Mouse (Mus musculus) embryonic facial prominence, embryonic 11.5 days (tissue): ENCODE measurements around the gene Ddit4. TPM values are rescaled to one million over a fixed set of nuclear protein-coding genes. Genes with fewer than 3 reads are reported as not detected.

Experiments
- ATAC-seq: fragments of 200-750 bp; cut with Nextera tagmentation; replicated peaks from 2 replicates; pipeline ENCODE4 v1.8.0; 2017; ENCODE audit warnings: low read depth; ENCODE audit not compliant: insufficient number of reproducible peaks, low FRiP score, low TSS enrichment
- DNase-seq: peaks from one replicate; pipeline ENCODE4 v3.0.0-alpha.2; 2015; ENCODE audit warnings: low spot score
- H3K27ac ChIP-seq: fragments of 300-500 bp; sonication (generic); replicated peaks from 2 replicates; pipeline ENCODE4 v1.5.1; 2014; ENCODE audit warnings: mild to moderate bottlenecking, low read depth, low read length, control low read depth
- H3K27me3 ChIP-seq: fragments of 300-500 bp; sonication (generic); 2 replicates; pipeline ENCODE4 v1.6.1; 2014; ENCODE audit warnings: mild to moderate bottlenecking, low read length, moderate library complexity, mixed read lengths; ENCODE audit not compliant: control insufficient read depth, insufficient read depth
- H3K36me3 ChIP-seq: fragments of 300-500 bp; sonication (generic); replicated peaks from 2 replicates; pipeline ENCODE4 v1.6.1; 2014; ENCODE audit warnings: low read depth, mild to moderate bottlenecking, low read length, moderate library complexity, mixed read lengths; ENCODE audit not compliant: control insufficient read depth, insufficient read depth
- H3K4me1 ChIP-seq: fragments of 300-500 bp; sonication (generic); 2 replicates; pipeline ENCODE4 v1.6.1; 2014; ENCODE audit warnings: low read length, mixed read lengths; ENCODE audit not compliant: control insufficient read depth, insufficient read depth
- H3K4me2 ChIP-seq: fragments of 300-500 bp; sonication (generic); 2 replicates; pipeline ENCODE4 v1.6.1; 2014; ENCODE audit warnings: low read depth, mild to moderate bottlenecking, control low read depth, low read length, moderate library complexity
- H3K4me3 ChIP-seq: fragments of 300-500 bp; sonication (generic); 2 replicates; pipeline ENCODE4 v1.5.1; 2014; ENCODE audit warnings: low read depth, low read length, control low read depth
- H3K9ac ChIP-seq: fragments of 300-500 bp; sonication (generic); replicated peaks from 2 replicates; pipeline ENCODE4 v1.6.1; 2014; ENCODE audit warnings: mild to moderate bottlenecking, control low read depth, low read length
- H3K9me3 ChIP-seq: fragments of 300-500 bp; sonication (generic); replicated peaks from 2 replicates; pipeline ENCODE4 v1.6.1; 2016; ENCODE audit warnings: mild to moderate bottlenecking, low read length, inconsistent platforms, mixed read lengths; ENCODE audit not compliant: control insufficient read depth
- WGBS: fragments of 180-500 bp; shearing (Covaris S2); extraction: QIAGEN DNeasy Blood & Tissue Kit; methylation state at CpG from one replicate; pipeline ENCODE4 v1.1.7; 2014; 5-methylcytosine and 5-hydroxymethylcytosine counted together
- polyA plus RNA-seq: library from polyadenylated mRNA; unstranded; fragments of >200 nt; fragmentation: Nextera tagmentation; extraction: Ambion mirVana; gene quantifications from 2 replicates; pipeline ENCODE4 v1.2.1, GENCODE M21; 2014

The Ddit4 gene
- polyA plus RNA-seq, 1 experiment from 2014 or later, result 6.3 TPM

GRCm38 (mm10) chr10:59977141-59977540 is 25.5 kb upstream of the Ddit4 start:
- Histone ChIP-seq H3K36me3 (no peaks in the 10 kb centered on the region), H3K27me3 (no peaks in the 10 kb centered on the region), H3K27ac (no peak overlapping the region), H3K9me3 (no peaks in the 10 kb centered on the region), H3K9ac (no peak overlapping the region), H3K4me1 (no peaks in the 10 kb centered on the region; the same call in 1 of the 2 replicates), H3K4me3 (no peak overlapping the region), H3K4me2 (no peak overlapping the region)
- no peak for DNase-seq
- WGBS, result 53% methylated on average over 2 of the region's 4 CpGs
- no peak for ATAC-seq

- DNase-seq, result no peak
- no peak for ATAC-seq
Measured at GRCm38 (mm10) chr10:59974786-59975185, 23.2 kb upstream of the Ddit4 start.

GRCm38 (mm10) chr10:59974191-59974664 is 22.6 kb upstream of the Ddit4 start:
- 0 out of 2 replicates have a peak, but pooled peaks have one; percentile 6 for ATAC-seq
- Histone ChIP-seq H3K36me3 (no peaks in the 10 kb centered on the region), H3K27me3 (no peaks in the 10 kb centered on the region), H3K4me1 (peaks cover 4% of the 10 kb centered on the region), H3K27ac (peak overlapping the region; percentile 44; the same call in 1 of the 2 replicates), H3K9ac (peak overlapping the region; percentile 34), H3K4me3 (no peak overlapping the region), H3K9me3 (no peaks in the 10 kb centered on the region), H3K4me2 (peak overlapping the region; percentile 14; the same call in 1 of the 2 replicates)
- 10% methylated on average over 6 of the region's 6 CpGs for WGBS
- peak; percentile 67 for DNase-seq

More at GRCm38 (mm10) chr10:59974786-59975185, 23.2 kb upstream of the Ddit4 start:
- Histone ChIP-seq H3K9ac (no peak overlapping the region; the same call in 1 of the 2 replicates), H3K27me3 (no peaks in the 10 kb centered on the region), H3K4me3 (no peak overlapping the region), H3K4me2 (peak overlapping the region; percentile 14; the same call in 1 of the 2 replicates), H3K4me1 (peaks cover 4% of the 10 kb centered on the region), H3K27ac (no peak overlapping the region; the same call in 1 of the 2 replicates), H3K36me3 (no peaks in the 10 kb centered on the region), H3K9me3 (no peaks in the 10 kb centered on the region)
- WGBS, result 63% methylated on average over 3 of the region's 3 CpGs

GRCm38 (mm10) chr10:59973400-59973799 is 21.8 kb upstream of the Ddit4 start:
- Histone ChIP-seq H3K4me1 (peaks cover 4% of the 10 kb centered on the region), H3K36me3 (no peaks in the 10 kb centered on the region), H3K27ac (no peak overlapping the region), H3K4me2 (no peak overlapping the region), H3K9ac (no peak overlapping the region), H3K27me3 (no peaks in the 10 kb centered on the region), H3K9me3 (no peaks in the 10 kb centered on the region), H3K4me3 (no peak overlapping the region)
- DNase-seq (no peak), ATAC-seq (no peak)
- 83% methylated on average over 4 of the region's 4 CpGs for WGBS

GRCm38 (mm10) chr10:59972999-59973398 is 21.4 kb upstream of the Ddit4 start:
- Histone ChIP-seq H3K36me3 (no peaks in the 10 kb centered on the region), H3K4me3 (no peak overlapping the region), H3K9ac (no peak overlapping the region), H3K4me2 (no peak overlapping the region), H3K27ac (no peak overlapping the region), H3K4me1 (peaks cover 4% of the 10 kb centered on the region), H3K27me3 (no peaks in the 10 kb centered on the region), H3K9me3 (no peaks in the 10 kb centered on the region)
- WGBS, result 79% methylated on average over 6 of the region's 6 CpGs
- no peak for DNase-seq
- ATAC-seq, result no peak

GRCm38 (mm10) chr10:59972534-59972933 is 20.9 kb upstream of the Ddit4 start:
- Histone ChIP-seq H3K9ac (no peak overlapping the region), H3K27ac (no peak overlapping the region), H3K36me3 (no peaks in the 10 kb centered on the region), H3K27me3 (no peaks in the 10 kb centered on the region), H3K4me3 (no peak overlapping the region), H3K4me2 (no peak overlapping the region), H3K9me3 (no peaks in the 10 kb centered on the region), H3K4me1 (peaks cover 4% of the 10 kb centered on the region)
- no peak for ATAC-seq
- WGBS, result 82% methylated on average over 2 of the region's 2 CpGs
- no peak for DNase-seq

GRCm38 (mm10) chr10:59971813-59972212 is 20.2 kb upstream of the Ddit4 start:
- Histone ChIP-seq H3K9ac (no peak overlapping the region), H3K4me1 (peaks cover 4% of the 10 kb centered on the region), H3K9me3 (no peaks in the 10 kb centered on the region), H3K4me2 (no peak overlapping the region), H3K4me3 (no peak overlapping the region), H3K27me3 (no peaks in the 10 kb centered on the region), H3K36me3 (no peaks in the 10 kb centered on the region), H3K27ac (no peak overlapping the region)
- DNase-seq, result no peak
- no peak for ATAC-seq
- 90% methylated on average over 8 of the region's 8 CpGs for WGBS

GRCm38 (mm10) chr10:59970450-59971062 is 18.9 kb upstream of the Ddit4 start:
- Histone ChIP-seq H3K4me2 (peak overlapping the region; percentile 70), H3K27ac (peak overlapping the region; percentile 83), H3K9ac (peak overlapping the region; percentile 84), H3K36me3 (no peaks in the 10 kb centered on the region), H3K4me1 (peaks cover 7% of the 10 kb centered on the region), H3K9me3 (no peaks in the 10 kb centered on the region), H3K27me3 (no peaks in the 10 kb centered on the region), H3K4me3 (peak overlapping the region; percentile 50)
- no peak for DNase-seq
- ATAC-seq, result no peak
- WGBS, result 22% methylated on average over 6 of the region's 6 CpGs
